Mouse (Mus musculus): ENCODE measurements around the gene Tnxb. TPM values are rescaled to one million over a fixed set of nuclear protein-coding genes. Genes with fewer than 3 reads are reported as not detected.

The Tnxb gene
- total and polyA plus RNA-seq, 2 experiments, result 3.5 to 3.6 TPM

DNA sequence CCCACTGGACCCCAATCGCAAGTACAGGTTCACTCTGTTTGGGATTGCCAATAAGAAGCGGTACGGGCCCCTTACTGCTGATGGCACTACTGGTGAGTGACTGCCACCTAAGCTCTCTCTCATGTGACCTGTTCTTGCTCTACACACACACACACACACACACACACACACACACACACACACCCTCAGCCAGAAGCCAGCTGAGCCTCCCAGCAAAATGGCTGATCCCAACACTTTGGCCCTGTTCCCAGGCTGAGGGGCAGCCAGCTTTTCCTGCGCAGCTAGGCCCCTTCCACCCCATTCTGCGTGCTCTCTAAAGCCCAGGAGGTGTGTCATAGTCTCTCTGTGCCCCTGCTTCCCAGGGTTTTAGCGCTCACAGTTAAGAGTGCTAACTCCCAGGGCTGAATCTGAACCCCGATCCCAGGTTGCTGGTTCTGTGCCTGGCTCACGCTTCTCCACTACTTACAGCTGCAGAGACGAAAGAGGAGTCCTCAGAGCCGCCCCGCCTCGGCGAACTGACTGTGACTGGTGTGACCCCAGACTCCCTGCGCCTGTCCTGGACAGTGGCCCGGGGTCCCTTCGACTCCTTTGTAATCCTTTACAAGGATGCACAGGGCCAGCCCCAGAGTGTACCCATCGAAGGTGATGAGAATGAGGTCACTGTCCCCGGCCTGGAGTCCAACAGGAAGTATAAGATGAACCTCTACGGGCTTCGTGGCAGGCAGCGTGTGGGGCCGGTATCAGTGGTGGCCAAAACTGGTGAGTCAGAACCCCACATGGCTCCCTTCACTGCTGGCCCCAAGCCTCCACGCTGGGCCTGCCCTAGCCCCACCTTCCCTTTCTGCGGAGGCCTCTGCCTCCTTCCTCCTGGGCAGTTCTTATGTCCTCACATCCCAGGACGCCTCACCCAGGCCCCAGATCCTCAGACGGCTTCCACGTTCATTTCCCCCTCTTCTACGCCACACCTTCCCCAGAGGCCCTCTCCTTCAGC, 15.1 kb downstream of the Tnxb start:
- 0 out of 2 replicates have a peak overlapping the region, but pooled peaks have one; percentile 6 for H3K27ac ChIP-seq (replicated peaks; ENCODE audit: insufficient read depth, low read depth, low read length)

DNA sequence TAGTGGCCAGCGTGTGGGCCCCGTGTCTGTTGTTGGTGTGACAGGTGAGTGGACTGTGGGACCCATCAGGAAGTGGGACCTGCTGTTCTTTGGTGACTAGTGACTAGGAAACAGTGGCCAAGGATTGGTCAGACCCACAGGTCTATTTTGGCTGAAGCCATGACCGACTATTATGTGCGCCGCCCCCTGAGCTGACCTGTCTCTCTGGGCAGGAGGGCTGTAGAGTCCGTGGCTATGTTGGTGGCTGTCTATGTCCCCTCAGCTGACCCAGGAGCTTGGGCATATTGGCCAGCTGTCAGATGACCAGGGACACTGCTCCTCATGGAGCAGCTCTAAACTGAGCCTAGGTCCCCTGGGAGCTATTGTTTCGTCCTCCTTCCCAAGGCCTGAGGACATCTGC, 18.6 kb downstream of the Tnxb start:
- no peak for TF ChIP-seq CTCF (IDR thresholded peaks at IDR 0.05; ENCODE audit: low read depth, low read length)
- no peak for TF ChIP-seq POLR2A (IDR thresholded peaks at IDR 0.05; ENCODE audit: extremely low read depth, insufficient read depth, low read length)
- H3K4me1 ChIP-seq (ENCODE audit: control insufficient read depth, insufficient read depth, low read length), result no peaks in the 10 kb centered on the region
- no peaks in the 10 kb centered on the region for H3K36me3 ChIP-seq (ENCODE audit: control insufficient read depth, insufficient read depth, low read length)
- no peak for DNase-seq (ENCODE audit: extremely low read depth, low read depth, low spot score)
- no peak overlapping the region for H3K9ac ChIP-seq (ENCODE audit: low read depth, low read length)
- H3K27me3 ChIP-seq (ENCODE audit: control insufficient read depth, insufficient read depth, low read length), result no peaks in the 10 kb centered on the region
- H3K27ac ChIP-seq (replicated peaks; ENCODE audit: insufficient read depth, low read depth, low read length), result no peak overlapping the region
- no peaks in the 10 kb centered on the region for H3K79me2 ChIP-seq (ENCODE audit: control insufficient read depth, insufficient read depth, low read length)
- no peak overlapping the region for H3K4me3 ChIP-seq (ENCODE audit: insufficient read depth, low read depth, low read length)
- WGBS, result 94% methylated on average over 7 of the region's 7 CpGs

More for the DNA sequence above, 15.1 kb downstream of the Tnxb start:
- Histone ChIP-seq H3K9ac (ENCODE audit: low read depth, low read length) (no peak overlapping the region), H3K36me3 (ENCODE audit: control insufficient read depth, insufficient read depth, low read length) (no peaks in the 10 kb centered on the region), H3K4me1 (ENCODE audit: control insufficient read depth, insufficient read depth, low read length) (no peaks in the 10 kb centered on the region), H3K27me3 (ENCODE audit: control insufficient read depth, insufficient read depth, low read length) (no peaks in the 10 kb centered on the region), H3K4me3 (ENCODE audit: insufficient read depth, low read depth, low read length) (no peak overlapping the region), H3K79me2 (ENCODE audit: control insufficient read depth, insufficient read depth, low read length) (no peaks in the 10 kb centered on the region)
- no peak for DNase-seq (ENCODE audit: extremely low read depth, low read depth, low spot score)
- 75% methylated on average over 28 of the region's 28 CpGs for WGBS
- no peak for TF ChIP-seq POLR2A (IDR thresholded peaks at IDR 0.05; ENCODE audit: extremely low read depth, insufficient read depth, low read length)
- no peak for TF ChIP-seq CTCF (IDR thresholded peaks at IDR 0.05; ENCODE audit: low read depth, low read length)

DNA sequence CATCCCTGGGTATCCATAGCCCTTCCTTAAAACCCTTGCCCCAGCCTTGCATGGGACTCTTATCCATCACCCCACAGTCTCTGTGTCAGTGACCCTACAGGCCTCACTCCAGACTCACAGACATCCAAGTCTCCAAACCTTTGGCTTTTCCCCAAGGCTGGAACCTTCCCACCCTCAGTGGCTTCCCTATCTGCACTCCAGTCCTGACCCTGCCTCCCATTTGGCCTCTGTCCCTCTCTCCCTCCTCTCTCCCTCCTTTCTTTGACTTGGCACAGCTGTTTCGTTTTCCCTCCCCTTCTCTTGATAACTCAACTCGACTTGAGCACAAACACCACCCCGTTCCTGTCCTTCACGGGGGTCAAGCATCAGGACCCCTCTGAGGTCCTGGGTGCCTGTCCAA, 20.1 kb downstream of the Tnxb start:
- DNase-seq (ENCODE audit: extremely low read depth, low read depth, low spot score), result peak; percentile 57
- WGBS, result 27% methylated on average over 4 of the region's 4 CpGs

DNA sequence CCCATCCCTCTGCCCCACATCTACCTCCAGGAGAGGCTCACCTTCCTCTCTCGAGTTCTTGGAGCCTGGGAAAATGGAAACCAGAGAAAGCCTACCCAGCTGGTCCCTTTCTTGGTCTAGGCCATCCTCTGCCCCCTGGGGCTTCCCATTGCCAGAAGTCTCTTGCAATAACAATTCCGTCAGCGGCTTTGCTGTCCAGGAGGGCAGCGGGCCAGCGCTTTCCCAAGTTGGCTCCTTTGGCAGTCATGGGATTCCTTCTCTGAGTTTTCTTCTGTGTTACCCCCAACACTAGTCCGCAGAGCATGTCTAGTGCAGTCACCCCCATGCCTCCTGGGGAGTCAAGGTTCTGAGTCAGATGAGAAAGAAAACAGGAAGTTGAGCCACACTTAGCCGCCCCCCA, 22.6 kb downstream of the Tnxb start:
- Histone ChIP-seq H3K9ac (ENCODE audit: low read depth, low read length) (no peak overlapping the region), H3K27me3 (ENCODE audit: control insufficient read depth, insufficient read depth, low read length) (no peaks in the 10 kb centered on the region), H3K79me2 (ENCODE audit: control insufficient read depth, insufficient read depth, low read length) (no peaks in the 10 kb centered on the region), H3K4me3 (ENCODE audit: insufficient read depth, low read depth, low read length) (no peak overlapping the region), H3K36me3 (ENCODE audit: control insufficient read depth, insufficient read depth, low read length) (no peaks in the 10 kb centered on the region), H3K4me1 (ENCODE audit: control insufficient read depth, insufficient read depth, low read length) (no peaks in the 10 kb centered on the region), H3K27ac (replicated peaks; ENCODE audit: insufficient read depth, low read depth, low read length) (peak overlapping the region; percentile 49)
- DNase-seq (ENCODE audit: extremely low read depth, low read depth, low spot score), result peak; percentile 21
- TF ChIP-seq CTCF (IDR thresholded peaks at IDR 0.05; ENCODE audit: low read depth, low read length), result no peak
- WGBS, result 70% methylated on average over 7 of the region's 7 CpGs

More for the DNA sequence above, 20.1 kb downstream of the Tnxb start:
- TF ChIP-seq POLR2A (IDR thresholded peaks at IDR 0.05; ENCODE audit: extremely low read depth, insufficient read depth, low read length), result no peak
- TF ChIP-seq CTCF (IDR thresholded peaks at IDR 0.05; ENCODE audit: low read depth, low read length), result no peak
- H3K9ac ChIP-seq (ENCODE audit: low read depth, low read length), result no peak overlapping the region
- H3K4me1 ChIP-seq (ENCODE audit: control insufficient read depth, insufficient read depth, low read length), result no peaks in the 10 kb centered on the region
- H3K4me3 ChIP-seq (ENCODE audit: insufficient read depth, low read depth, low read length), result no peak overlapping the region
- H3K27me3 ChIP-seq (ENCODE audit: control insufficient read depth, insufficient read depth, low read length), result no peaks in the 10 kb centered on the region
- no peak overlapping the region for H3K27ac ChIP-seq (replicated peaks; ENCODE audit: insufficient read depth, low read depth, low read length)
- H3K36me3 ChIP-seq (ENCODE audit: control insufficient read depth, insufficient read depth, low read length), result no peaks in the 10 kb centered on the region
- no peaks in the 10 kb centered on the region for H3K79me2 ChIP-seq (ENCODE audit: control insufficient read depth, insufficient read depth, low read length)

DNA sequence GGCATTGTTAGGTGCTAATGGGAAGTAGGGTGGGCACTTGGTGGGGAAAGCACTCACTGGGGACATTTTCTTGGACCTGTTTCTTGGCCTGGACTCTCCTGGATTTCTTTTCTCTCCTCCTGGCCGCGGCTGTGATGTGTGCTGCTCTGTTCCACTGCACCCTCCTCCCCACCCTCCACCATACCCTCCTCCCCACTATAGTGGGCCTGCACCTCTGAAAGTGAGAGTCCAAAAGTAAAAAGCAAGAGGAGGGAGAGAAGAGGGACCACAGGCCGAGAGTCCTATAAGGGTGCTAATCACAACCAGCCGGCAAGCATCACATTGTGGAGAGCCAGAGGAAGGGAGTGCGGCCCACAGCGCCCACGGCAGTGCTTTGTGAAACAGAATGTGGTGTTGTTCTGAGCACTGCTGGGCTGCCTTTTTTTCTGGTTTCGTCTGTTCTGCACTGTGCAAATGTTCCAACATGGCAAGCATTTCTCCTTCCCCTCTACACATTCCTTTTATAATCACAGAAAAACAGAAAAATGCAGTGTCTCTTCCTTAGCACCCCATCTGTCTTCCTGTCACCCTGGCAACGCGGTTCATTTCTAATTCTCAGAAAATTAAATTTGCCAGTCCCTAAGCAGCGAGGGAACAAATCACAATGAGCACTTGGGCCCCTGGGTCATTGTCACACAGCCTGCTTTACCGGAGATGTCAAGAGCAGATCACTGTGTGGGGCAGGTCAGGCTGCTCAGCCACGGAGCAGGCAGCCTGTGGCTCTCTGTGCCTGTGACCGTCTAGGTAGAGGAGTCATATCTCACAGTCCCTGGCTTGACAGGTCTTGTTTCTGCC, 29.5 kb downstream of the Tnxb start:
- H3K36me3 ChIP-seq (ENCODE audit: control insufficient read depth, insufficient read depth, low read length), result no peaks in the 10 kb centered on the region
- TF ChIP-seq POLR2A (IDR thresholded peaks at IDR 0.05; ENCODE audit: extremely low read depth, insufficient read depth, low read length) (no peak), CTCF (IDR thresholded peaks at IDR 0.05; ENCODE audit: low read depth, low read length) (no peak)
- no peak for DNase-seq (ENCODE audit: extremely low read depth, low read depth, low spot score)
- H3K4me3 ChIP-seq (ENCODE audit: insufficient read depth, low read depth, low read length), result no peak overlapping the region
- no peaks in the 10 kb centered on the region for H3K27me3 ChIP-seq (ENCODE audit: control insufficient read depth, insufficient read depth, low read length)
- H3K79me2 ChIP-seq (ENCODE audit: control insufficient read depth, insufficient read depth, low read length), result no peaks in the 10 kb centered on the region
- 76% methylated on average over 14 of the region's 14 CpGs for WGBS
- H3K9ac ChIP-seq (ENCODE audit: low read depth, low read length), result no peak overlapping the region
- H3K27ac ChIP-seq (replicated peaks; ENCODE audit: insufficient read depth, low read depth, low read length), result no peak overlapping the region
- no peaks in the 10 kb centered on the region for H3K4me1 ChIP-seq (ENCODE audit: control insufficient read depth, insufficient read depth, low read length)

Measured in liver, adult 2 months (tissue).